Mouse (Mus musculus): ENCODE measurements around the gene Itih4.

Itih4 gene

GRCm38 (mm10) chr14:30886204-30886603 lies at the start of gene Itih4:
Itih4 (plus strand) TSS chr14:30886476.
- in situ Hi-C loops (cut with MboI, MseI) = no loop called here

- in situ Hi-C loops (cut with MboI, MseI) = no loop called here
Measured at GRCm38 (mm10) chr14:30837416-30837996, 48.8 kb upstream of the Itih4 start.

- in situ Hi-C loops (cut with MboI, MseI) = no loop called here
Measured at GRCm38 (mm10) chr14:30843701-30844100, 42.6 kb upstream of the Itih4 start.

- in situ Hi-C loops (cut with MboI, MseI) = no loop called here
Measured at GRCm38 (mm10) chr14:30850504-30850903, 35.8 kb upstream of the Itih4 start.

- in situ Hi-C loops (cut with MboI, MseI) = no loop called here
Measured at GRCm38 (mm10) chr14:30852325-30852724, 34.0 kb upstream of the Itih4 start.

- in situ Hi-C loops (cut with MboI, MseI) = no loop called here
Measured at GRCm38 (mm10) chr14:30855316-30855715, 31.0 kb upstream of the Itih4 start.

- in situ Hi-C loops (cut with MboI, MseI) = no loop called here
Measured at GRCm38 (mm10) chr14:30856885-30857507, 29.3 kb upstream of the Itih4 start.

- in situ Hi-C loops (cut with MboI, MseI) = no loop called here
Measured at GRCm38 (mm10) chr14:30857990-30858389, 28.3 kb upstream of the Itih4 start.

GRCm38 (mm10) chr14:30861421-30862125 lies 24.7 kb upstream of the Itih4 start:
- in situ Hi-C loops (cut with MboI, MseI) = no loop called here

- in situ Hi-C loops (cut with MboI, MseI) = no loop called here
Measured at GRCm38 (mm10) chr14:30862368-30862767, 23.9 kb upstream of the Itih4 start.

- in situ Hi-C loops (cut with MboI, MseI) = no loop called here
Measured at GRCm38 (mm10) chr14:30865311-30865710, 21.0 kb upstream of the Itih4 start.

GRCm38 (mm10) chr14:30867042-30867441 lies 19.2 kb upstream of the Itih4 start:
- in situ Hi-C loops (cut with MboI, MseI) = no loop called here

GRCm38 (mm10) chr14:30868826-30869225 lies 17.4 kb upstream of the Itih4 start:
- in situ Hi-C loops (cut with MboI, MseI) = no loop called here

- in situ Hi-C loops (cut with MboI, MseI) = no loop called here
Measured at GRCm38 (mm10) chr14:30869391-30869801, 16.9 kb upstream of the Itih4 start.

- in situ Hi-C loops (cut with MboI, MseI) = no loop called here
Measured at GRCm38 (mm10) chr14:30870206-30871147, 15.8 kb upstream of the Itih4 start.

- in situ Hi-C loops (cut with MboI, MseI) = no loop called here
Measured at GRCm38 (mm10) chr14:30874095-30874700, 12.1 kb upstream of the Itih4 start.

- in situ Hi-C loops (cut with MboI, MseI) = no loop called here
Measured at GRCm38 (mm10) chr14:30875130-30875865, 11.0 kb upstream of the Itih4 start.

- in situ Hi-C loops (cut with MboI, MseI) = no loop called here
Measured at GRCm38 (mm10) chr14:30875955-30876354, 10.3 kb upstream of the Itih4 start.

GRCm38 (mm10) chr14:30876451-30876850 lies 9.8 kb upstream of the Itih4 start:
- in situ Hi-C loops (cut with MboI, MseI) = no loop called here

GRCm38 (mm10) chr14:30877827-30878226 lies 8.4 kb upstream of the Itih4 start:
- in situ Hi-C loops (cut with MboI, MseI) = no loop called here

Data from T-helper 1 cell (primary cell).